12 mouse cellular contexts compared by ENCODE assay signal in the genomic region with DNA sequence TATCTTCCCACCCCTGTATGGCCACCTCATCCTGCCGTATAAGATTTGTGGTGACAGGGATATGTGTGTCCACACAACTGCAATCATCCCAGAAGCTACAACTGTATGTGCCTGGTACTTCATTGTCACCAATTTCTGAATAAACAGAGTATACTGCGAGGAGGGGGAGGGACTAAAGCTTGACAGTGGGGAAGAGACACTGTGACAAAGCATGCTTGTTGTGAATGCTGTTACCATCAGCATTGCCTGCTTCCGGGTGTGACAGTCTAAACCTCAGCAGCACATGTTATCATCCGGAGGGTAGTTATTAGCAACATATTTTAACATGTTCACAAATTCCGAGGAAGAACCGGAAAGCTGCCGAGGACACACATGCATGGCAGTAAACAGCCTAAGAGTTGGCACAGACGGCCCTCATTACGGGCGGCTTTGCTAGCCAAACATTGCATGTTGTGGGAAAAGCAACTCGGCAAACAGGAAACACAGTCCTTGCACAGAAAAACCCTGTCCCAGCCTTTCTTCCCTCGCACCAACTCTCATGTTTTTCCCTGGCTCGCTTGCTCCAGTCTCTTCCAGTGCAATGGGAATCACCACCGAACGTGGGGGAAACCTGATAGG. TPM values are rescaled to one million over a fixed set of nuclear protein-coding genes. Genes with fewer than 3 reads are reported as not detected.
DNase-seq lines count a peak whose midpoint lies in the region; ATAC-seq and TF ChIP-seq lines count a peak whose summit lies in the region.
"Had no signal": no experiment of that assay in that cellular context is flagged by ENCODE, and none has a peak within 500 bp of the region (broad histone marks: within the 10 kb centered on the region; RNA-seq: fewer than 3 reads in every experiment).

No protein-coding gene starts in this region.

- no peaks in the 10 kb centered on the region for H3K27me3 ChIP-seq in cerebellum, adult 2 months (ENCODE audit: control insufficient read depth, insufficient read depth, low read length)
- no peaks in the 10 kb centered on the region for H3K27me3 ChIP-seq in midbrain, embryonic 12.5 days
- no peaks in the 10 kb centered on the region for H3K27me3 ChIP-seq in midbrain, embryonic 11.5 days (ENCODE audit: control insufficient read depth, insufficient read depth, low read length)
- no peaks in the 10 kb centered on the region for H3K27me3 ChIP-seq in forebrain, embryonic 13.5 days
- no peaks in the 10 kb centered on the region for H3K27me3 ChIP-seq in neural tube, embryonic 13.5 days
- H3K27me3 ChIP-seq: limb, embryonic 13.5 days had no signal

- peaks cover 18% of the 10 kb centered on the region for H3K4me1 ChIP-seq in cerebellum, adult 2 months (ENCODE audit: control insufficient read depth, insufficient read depth, low read length)
- peaks cover 58% of the 10 kb centered on the region for H3K4me1 ChIP-seq in midbrain, embryonic 12.5 days
- peaks cover 26% of the 10 kb centered on the region for H3K4me1 ChIP-seq in midbrain, embryonic 11.5 days (ENCODE audit: control insufficient read depth, insufficient read depth, low read length)
- H3K4me1 ChIP-seq in forebrain, embryonic 13.5 days = peaks cover 83% of the 10 kb centered on the region
- peaks cover 97% of the 10 kb centered on the region for H3K4me1 ChIP-seq in neural tube, embryonic 13.5 days (replicated peaks)

- H3K4me2 ChIP-seq in midbrain, embryonic 12.5 days (replicated peaks) = peak overlapping the region; percentile 25; the same call in 1 of the 2 replicates
- no peak overlapping the region for H3K4me2 ChIP-seq in midbrain, embryonic 11.5 days
- peak overlapping the region; percentile 44 for H3K4me2 ChIP-seq in forebrain, embryonic 13.5 days
- H3K4me2 ChIP-seq in neural tube, embryonic 13.5 days = peak overlapping the region; percentile 69
- H3K4me2 ChIP-seq: limb, embryonic 13.5 days had no signal

- 5% methylated on average over 15 of the region's 15 CpGs for WGBS in cerebellum, adult 2 months
- WGBS in midbrain, embryonic 12.5 days = 88% methylated on average over 15 of the region's 15 CpGs
- WGBS in midbrain, embryonic 11.5 days = 86% methylated on average over 15 of the region's 15 CpGs
- WGBS in forebrain, embryonic 13.5 days = 66% methylated on average over 15 of the region's 15 CpGs
- WGBS in neural tube, embryonic 13.5 days = 67% methylated on average over 15 of the region's 15 CpGs

- ATAC-seq in midbrain, embryonic 12.5 days (ENCODE audit: low FRiP score, low read depth) = no peak
- no peak for ATAC-seq in midbrain, embryonic 11.5 days (ENCODE audit: low FRiP score)
- peak; percentile 31; the same call in 1 of the 2 replicates for ATAC-seq in forebrain, embryonic 13.5 days
- 0 out of 2 replicates have a peak, but pooled peaks have one; percentile 6 for ATAC-seq in neural tube, embryonic 13.5 days (ENCODE audit: low read depth)

- TF ChIP-seq CTCF in cerebellum, adult 2 months (IDR thresholded peaks at IDR 0.05; ENCODE audit: borderline replicate concordance, insufficient read depth, low read depth, low read length) = no peak

- peak; percentile 61 to 63 for DNase-seq in cerebellum, adult 2 months
- no peak for DNase-seq in cerebellum, adult 11-12 months
- DNase-seq in midbrain, embryonic 11.5 days (ENCODE audit: low spot score, missing footprints) = no peak
- no peak for DNase-seq in right cerebral cortex, postnatal 4 days
- DNase-seq in adrenal gland, postnatal 10 days = no peak

- peak overlapping the region; percentile 77 for H3K27ac ChIP-seq in cerebellum, adult 2 months (ENCODE audit: insufficient read depth, low read length)
- H3K27ac ChIP-seq in midbrain, embryonic 12.5 days (replicated peaks) = no peak overlapping the region
- no peak overlapping the region for H3K27ac ChIP-seq in midbrain, embryonic 11.5 days (ENCODE audit: low read depth, low read length)
- peak overlapping the region; percentile 82 for H3K27ac ChIP-seq in forebrain, embryonic 13.5 days
- H3K27ac ChIP-seq in neural tube, embryonic 13.5 days (replicated peaks) = peak overlapping the region; percentile 61
- H3K27ac ChIP-seq: limb, embryonic 13.5 days had no signal

- H3K4me3 ChIP-seq in cerebellum, adult 2 months (replicated peaks; ENCODE audit: insufficient read depth, low read depth, low read length) = peak overlapping the region; percentile 49
- no peak overlapping the region for H3K4me3 ChIP-seq in midbrain, embryonic 12.5 days
- H3K4me3 ChIP-seq in midbrain, embryonic 11.5 days (ENCODE audit: low read depth, low read length) = no peak overlapping the region
- H3K4me3 ChIP-seq in forebrain, embryonic 13.5 days = peak overlapping the region; percentile 3; the same call in 1 of the 2 replicates
- peak overlapping the region; percentile 23 for H3K4me3 ChIP-seq in neural tube, embryonic 13.5 days
- H3K4me3 ChIP-seq: erythroblast, embryonic 14.5 days; limb, embryonic 13.5 days had no signal

- no peaks in the 10 kb centered on the region for H3K9me3 ChIP-seq in midbrain, embryonic 12.5 days
- no peaks in the 10 kb centered on the region for H3K9me3 ChIP-seq in midbrain, embryonic 11.5 days (ENCODE audit: control insufficient read depth, low read length)
- no peaks in the 10 kb centered on the region for H3K9me3 ChIP-seq in forebrain, embryonic 13.5 days (replicated peaks)
- H3K9me3 ChIP-seq in neural tube, embryonic 13.5 days = no peaks in the 10 kb centered on the region
- H3K9me3 ChIP-seq: limb, embryonic 13.5 days had no signal

- no peak for TF ChIP-seq POLR2A in cerebellum, adult 2 months (IDR thresholded peaks at IDR 0.05; ENCODE audit: borderline replicate concordance, insufficient read depth, low read length)

- no peaks in the 10 kb centered on the region for H3K36me3 ChIP-seq in midbrain, embryonic 12.5 days
- no peaks in the 10 kb centered on the region for H3K36me3 ChIP-seq in midbrain, embryonic 11.5 days (ENCODE audit: control insufficient read depth, insufficient read depth, low read length)
- 0 out of 2 replicates have a peak, but pooled peaks cover 7% of the 10 kb centered on the region for H3K36me3 ChIP-seq in forebrain, embryonic 13.5 days (ENCODE audit: poor library complexity, severe bottlenecking)
- no peaks in the 10 kb centered on the region for H3K36me3 ChIP-seq in neural tube, embryonic 13.5 days
- H3K36me3 ChIP-seq: limb, embryonic 13.5 days had no signal

- no peak overlapping the region for H3K9ac ChIP-seq in midbrain, embryonic 12.5 days (replicated peaks)
- no peak overlapping the region for H3K9ac ChIP-seq in midbrain, embryonic 11.5 days (ENCODE audit: low read length)
- H3K9ac ChIP-seq in forebrain, embryonic 13.5 days = peak overlapping the region; percentile 43
- H3K9ac ChIP-seq in neural tube, embryonic 13.5 days = peak overlapping the region; percentile 62
- H3K9ac ChIP-seq: limb, embryonic 13.5 days had no signal

RNA-seq across cellular contexts. Expression of a gene that starts 41.9 kb away (rescaled TPM):
- polyA plus RNA-seq in cerebellum, adult 2 months (2012; rRNA removed) = not detected in 2 replicates
- polyA plus RNA-seq in midbrain, embryonic 12.5 days (2016; fragmentation: Nextera tagmentation; extraction: Ambion mirVana) = 3.3 and 3.7 TPM in 2 replicates
- 0.83 and 1.4 TPM in 2 replicates for polyA plus RNA-seq in midbrain, embryonic 11.5 days (2014; fragmentation: Nextera tagmentation; extraction: Ambion mirVana)
- polyA plus RNA-seq in forebrain, embryonic 13.5 days (2015; fragmentation: Nextera tagmentation; extraction: Ambion mirVana) = 3.7 and 4.1 TPM in 2 replicates
- polyA plus RNA-seq in neural tube, embryonic 13.5 days (2015; fragmentation: Nextera tagmentation; extraction: Ambion mirVana) = 2.0 and 3.5 TPM in 2 replicates
- under 1 TPM; 0.67 to 0.69 TPM for total RNA-seq in adrenal gland, postnatal 10 days (2021)
- total RNA-seq: layer of hippocampus, postnatal 25 days had no signal
- polyA plus RNA-seq: erythroblast, embryonic 14.5 days; kidney, adult 2 months had no signal

Comparison
In these comparisons a context has a peak if more than half of its experiments do, and no peak if none do; other contexts are left out.
1. DNase-seq: peak in cerebellum, adult 2 months (2 of 2); none in cerebellum, adult 11-12 months (single experiment), midbrain, embryonic 11.5 days (single experiment), right cerebral cortex, postnatal 4 days (single experiment) and adrenal gland, postnatal 10 days (single experiment).
2. H3K27ac ChIP-seq: peak in cerebellum, adult 2 months (single experiment), forebrain, embryonic 13.5 days (single experiment) and neural tube, embryonic 13.5 days (single experiment); none in midbrain, embryonic 12.5 days (single experiment) and midbrain, embryonic 11.5 days (single experiment).
3. H3K4me3 ChIP-seq: peak in cerebellum, adult 2 months (single experiment), forebrain, embryonic 13.5 days (single experiment) and neural tube, embryonic 13.5 days (single experiment); none in midbrain, embryonic 12.5 days (single experiment) and midbrain, embryonic 11.5 days (single experiment).
4. ATAC-seq: peak in forebrain, embryonic 13.5 days (single experiment) and neural tube, embryonic 13.5 days (single experiment); none in midbrain, embryonic 12.5 days (single experiment) and midbrain, embryonic 11.5 days (single experiment).
5. H3K9ac ChIP-seq: peak in forebrain, embryonic 13.5 days (single experiment) and neural tube, embryonic 13.5 days (single experiment); none in midbrain, embryonic 12.5 days (single experiment) and midbrain, embryonic 11.5 days (single experiment).